Mouse (Mus musculus): ENCODE results near the gene Elp5.
A peak's percentile ranks its signal among the peaks of the same experiment; 100 is the strongest.
"Not testable (repeated sequence)": the region's sequence is repeated elsewhere in the genome, so short reads cannot be mapped to it uniquely, and the experiment has no call there.

Elp5 gene

GRCm38 (mm10) chr11:69961841-69962240 is 20.5 kb downstream of the Elp5 start:
- DNase-seq (ENCODE audit: low spot score in 2 of 2): no peak

GRCm38 (mm10) chr11:69960616-69961015 is 21.7 kb downstream of the Elp5 start:
- DNase-seq (ENCODE audit: low spot score in 2 of 2): no peak

- DNase-seq (ENCODE audit: low spot score in 2 of 2): no peak
Observed at GRCm38 (mm10) chr11:69956218-69956617, 26.1 kb downstream of the Elp5 start.

- DNase-seq (ENCODE audit: low spot score in 2 of 2): not testable (repeated sequence)
Observed at GRCm38 (mm10) chr11:69955618-69956017, 26.7 kb downstream of the Elp5 start.

- no peak for DNase-seq (ENCODE audit: low spot score in 2 of 2)
Observed at GRCm38 (mm10) chr11:69953267-69953915, 28.9 kb downstream of the Elp5 start.

- DNase-seq (ENCODE audit: low spot score in 2 of 2): no peak
Observed at GRCm38 (mm10) chr11:69952274-69952673, 30.0 kb downstream of the Elp5 start.

GRCm38 (mm10) chr11:69950807-69951459 is 31.4 kb downstream of the Elp5 start:
- DNase-seq (ENCODE audit: low spot score in 2 of 2): no peak

GRCm38 (mm10) chr11:69948763-69949150 is 33.6 kb downstream of the Elp5 start:
- DNase-seq (ENCODE audit: low spot score in 2 of 2): peak; percentile 72 to 81

- peak in 1 of 2 experiments; percentile 29 for DNase-seq (ENCODE audit: low spot score in 2 of 2)
Observed at GRCm38 (mm10) chr11:69948066-69948762, 34.1 kb downstream of the Elp5 start, which contains the start of gene Slc2a4. Gene Slc2a4, minus strand, starts transcription at chr11:69948188.

- DNase-seq (ENCODE audit: low spot score in 2 of 2): no peak
Observed at GRCm38 (mm10) chr11:69947337-69948065, 34.8 kb downstream of the Elp5 start.

GRCm38 (mm10) chr11:69945997-69946891 is 36.1 kb downstream of the Elp5 start:
- no peak for DNase-seq (ENCODE audit: low spot score in 2 of 2)

GRCm38 (mm10) chr11:69945216-69945615 is 37.1 kb downstream of the Elp5 start:
- no peak for DNase-seq (ENCODE audit: low spot score in 2 of 2)

GRCm38 (mm10) chr11:69940962-69941361 is 41.4 kb downstream of the Elp5 start:
- DNase-seq (ENCODE audit: low spot score in 2 of 2): no peak

- no peak for DNase-seq (ENCODE audit: low spot score in 2 of 2)
Observed at GRCm38 (mm10) chr11:69939731-69940130, 42.6 kb downstream of the Elp5 start.

GRCm38 (mm10) chr11:69939181-69939580 is 43.1 kb downstream of the Elp5 start:
- no peak for DNase-seq (ENCODE audit: low spot score in 2 of 2)

- no peak for DNase-seq (ENCODE audit: low spot score in 2 of 2)
Observed at GRCm38 (mm10) chr11:69938401-69938979, 43.8 kb downstream of the Elp5 start.

GRCm38 (mm10) chr11:69937834-69938233 is 44.5 kb downstream of the Elp5 start:
- DNase-seq (ENCODE audit: low spot score in 2 of 2): no peak

GRCm38 (mm10) chr11:69937385-69937784 is 44.9 kb downstream of the Elp5 start:
- DNase-seq (ENCODE audit: low spot score in 2 of 2): no peak

- DNase-seq (ENCODE audit: low spot score in 2 of 2): no peak
Observed at GRCm38 (mm10) chr11:69936714-69937347, 45.5 kb downstream of the Elp5 start.

- DNase-seq (ENCODE audit: low spot score in 2 of 2): no peak
Observed at GRCm38 (mm10) chr11:69936156-69936555, 46.2 kb downstream of the Elp5 start.
